Mouse (Mus musculus) myocyte (in vitro differentiated cells): ENCODE data around the gene Ccdc167. TPM values are rescaled to one million over a fixed set of nuclear protein-coding genes. Genes with fewer than 3 reads are reported as not detected.

ENCODE experiments used
- H3K27me3 ChIP-seq: one replicate; pipeline ENCODE4 v1.6.1; 2011; ENCODE audit not compliant: control insufficient read depth, insufficient read depth, insufficient read length
- H3K36me3 ChIP-seq: one replicate; pipeline ENCODE4 v1.6.1; 2011; ENCODE audit not compliant: control insufficient read depth, insufficient read depth
- H3K4me2 ChIP-seq: one replicate; pipeline ENCODE4 v1.6.1; 2011; ENCODE audit warnings: low read depth, control low read depth
- H3K4me3 ChIP-seq: one replicate; pipeline ENCODE4 v1.5.1; 2011; ENCODE audit warnings: mild to moderate bottlenecking, control low read depth, moderate library complexity
- H3K79me2 ChIP-seq: one replicate; pipeline ENCODE4 v1.6.1; 2011; ENCODE audit not compliant: control insufficient read depth, insufficient read depth
- H3ac ChIP-seq: one replicate; pipeline ENCODE4 v1.6.1; 2011; ENCODE audit not compliant: control insufficient read depth, insufficient read length
- CEBPB ChIP-seq: IDR thresholded peaks from 2 replicates; pipeline ENCODE4 v1.6.1; 2011; ENCODE audit warnings: mild to moderate bottlenecking, moderate library complexity; ENCODE audit not compliant: poor library complexity, insufficient read depth, severe bottlenecking
- E2F4 ChIP-seq: IDR thresholded peaks from one replicate; pipeline ENCODE4 v1.6.1; 2011; ENCODE audit warnings: mild to moderate bottlenecking, control low read depth, moderate library complexity; ENCODE audit not compliant: insufficient read depth
- MAX ChIP-seq: IDR thresholded peaks from one replicate; pipeline ENCODE4 v1.6.1; 2011; ENCODE audit warnings: low read depth, mild to moderate bottlenecking, control low read depth
- MYOD1 ChIP-seq, 3 experiments: IDR thresholded peaks; one replicate each; pipeline ENCODE4 v1.6.1; 2011; ENCODE audit warnings: control low read depth in 2 of 3, low read depth in 2 of 3, mild to moderate bottlenecking in 2 of 3, moderate library complexity in 1 of 3; ENCODE audit not compliant: insufficient read length in 2 of 3, control insufficient read depth in 1 of 3
- MYOG ChIP-seq, 3 experiments: IDR thresholded peaks; one replicate each; pipeline ENCODE4 v1.6.1; 2011; ENCODE audit warnings: control low read depth in 2 of 3, low read depth in 2 of 3, mild to moderate bottlenecking in 2 of 3; ENCODE audit not compliant: insufficient read length in 2 of 3, control insufficient read depth in 1 of 3, insufficient read depth in 1 of 3
- POLR2A ChIP-seq: IDR thresholded peaks from one replicate; pipeline ENCODE4 v1.6.1; 2011; ENCODE audit warnings: low read depth, mild to moderate bottlenecking, control low read depth, moderate library complexity; ENCODE audit not compliant: insufficient read length
- POLR2AphosphoS2 ChIP-seq: IDR thresholded peaks from one replicate; pipeline ENCODE4 v1.6.1; 2011; ENCODE audit warnings: low read depth, control low read depth; ENCODE audit not compliant: insufficient read length
- REST ChIP-seq: IDR thresholded peaks from one replicate; pipeline ENCODE4 v1.6.1; 2011; ENCODE audit warnings: mild to moderate bottlenecking, control low read depth, moderate library complexity; ENCODE audit not compliant: insufficient read depth, insufficient read length
- SRF ChIP-seq: IDR thresholded peaks from one replicate; pipeline ENCODE4 v1.6.1; 2011; ENCODE audit warnings: low read depth; ENCODE audit not compliant: control insufficient read depth, insufficient read length
- TCF12 ChIP-seq: IDR thresholded peaks from one replicate; pipeline ENCODE4 v1.6.1; 2011; ENCODE audit warnings: mild to moderate bottlenecking, control low read depth; ENCODE audit not compliant: poor library complexity, insufficient read depth, severe bottlenecking
- TCF3 ChIP-seq: IDR thresholded peaks from one replicate; pipeline ENCODE4 v1.6.1; 2011; ENCODE audit warnings: low read depth, control low read depth; ENCODE audit not compliant: insufficient read length
- USF1 ChIP-seq: IDR thresholded peaks from one replicate; pipeline ENCODE4 v1.6.1; 2011; ENCODE audit warnings: low read depth, mild to moderate bottlenecking, control low read depth, moderate library complexity
- polyA plus RNA-seq: library from polyadenylated mRNA; unstranded; fragments of >200 nt; fragmentation: generic; extraction: Trizol; gene quantifications from one replicate; pipeline ENCODE4 v1.2.1, GENCODE M21; 2012; ENCODE audit warnings: missing spikeins

Ccdc167 gene
- polyA plus RNA-seq, 1 experiment, result 6.0 TPM

DNA sequence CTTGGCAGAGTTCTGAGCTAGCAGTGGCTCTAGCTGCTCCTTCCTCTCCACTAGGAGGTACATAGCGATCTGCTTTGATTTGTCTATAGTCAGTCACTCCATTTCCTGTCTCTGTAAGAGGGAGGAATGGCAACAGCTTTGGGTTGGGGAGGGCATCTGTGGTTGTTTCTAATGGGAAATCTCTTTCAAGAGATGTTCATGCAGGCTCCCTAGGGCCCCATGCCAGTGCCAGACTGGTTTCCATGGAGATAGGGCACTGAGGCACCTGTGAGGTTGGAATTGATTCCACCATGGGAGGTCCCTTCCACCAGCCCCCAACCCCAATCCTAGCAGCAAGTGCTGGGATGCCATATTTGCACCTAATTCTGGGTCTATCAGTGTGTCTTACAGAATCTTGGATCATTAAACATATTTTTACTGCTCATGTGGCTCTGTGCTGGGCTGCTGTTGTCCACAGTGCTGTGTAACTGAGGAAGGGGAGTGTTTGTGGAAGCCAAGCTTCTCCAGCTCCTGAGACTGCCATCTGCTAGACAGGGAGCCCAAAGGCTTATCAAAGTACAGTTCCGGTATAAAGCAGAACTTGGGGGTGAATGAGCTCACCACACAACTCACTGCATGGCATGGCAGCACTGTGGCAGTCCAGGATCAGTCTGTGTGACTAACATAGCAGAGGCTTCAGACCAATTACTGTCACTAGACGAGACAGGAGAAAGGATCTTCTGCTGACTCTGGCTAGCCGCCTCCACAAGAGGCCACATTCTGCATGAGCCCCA is 13.7 kb downstream of the Ccdc167 start:
- Histone ChIP-seq H3K27me3 (no peaks in the 10 kb centered on the region), H3ac (no peak overlapping the region), H3K36me3 (peaks cover 20% of the 10 kb centered on the region), H3K79me2 (no peaks in the 10 kb centered on the region), H3K4me2 (no peak overlapping the region), H3K4me3 (no peak overlapping the region)
- TF ChIP-seq E2F4 (no peak), MYOG (IDR thresholded peaks at IDR 0.05; ENCODE audit: control insufficient read depth in 1 of 3, insufficient read depth in 1 of 3, insufficient read length in 2 of 3, low read depth in 2 of 3) (no peak), TCF12 (no peak), POLR2AphosphoS2 (no peak), POLR2A (no peak), MYOD1 (IDR thresholded peaks at IDR 0.05; ENCODE audit: control insufficient read depth in 1 of 3, insufficient read length in 2 of 3, low read depth in 2 of 3) (no peak), TCF3 (no peak), USF1 (no peak), REST (no peak)

DNA sequence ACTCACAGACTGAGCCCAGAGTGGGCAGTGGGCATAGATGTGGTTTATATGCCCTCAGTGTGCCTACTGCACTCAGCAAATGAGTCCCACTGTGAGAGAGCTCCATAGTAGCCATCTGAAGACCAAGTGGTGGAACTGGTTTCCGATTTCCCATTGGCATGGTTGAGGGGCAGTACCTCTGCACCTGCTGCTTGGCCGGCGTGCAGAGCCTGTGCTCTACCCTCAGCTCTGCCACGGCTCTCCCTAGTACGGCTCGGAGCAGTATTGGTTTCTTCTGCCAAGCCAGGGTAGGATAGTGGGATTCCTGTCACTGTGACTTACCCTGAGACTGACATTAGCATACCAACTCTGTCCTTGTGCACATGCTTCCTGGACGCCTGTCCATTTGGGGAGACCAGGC is 16.3 kb downstream of the Ccdc167 start:
- H3K79me2 ChIP-seq, result no peaks in the 10 kb centered on the region
- peaks cover 36% of the 10 kb centered on the region for H3K36me3 ChIP-seq
- TF ChIP-seq SRF (no peak), MYOG (IDR thresholded peaks at IDR 0.05; ENCODE audit: control insufficient read depth in 1 of 3, insufficient read depth in 1 of 3, insufficient read length in 2 of 3, low read depth in 2 of 3) (no peak), USF1 (no peak), MAX (no peak), E2F4 (no peak), TCF12 (no peak), POLR2AphosphoS2 (no peak), POLR2A (no peak), TCF3 (no peak), REST (no peak), CEBPB (no peak), MYOD1 (IDR thresholded peaks at IDR 0.05; ENCODE audit: control insufficient read depth in 1 of 3, insufficient read length in 2 of 3, low read depth in 2 of 3) (no peak)
- H3K4me3 ChIP-seq, result no peak overlapping the region
- no peak overlapping the region for H3ac ChIP-seq
- no peak overlapping the region for H3K4me2 ChIP-seq
- H3K27me3 ChIP-seq, result no peaks in the 10 kb centered on the region

GRCm38 (mm10) chr17:29698421-29698820 is 18.4 kb downstream of the Ccdc167 start:
- no peak overlapping the region for H3K4me2 ChIP-seq

DNA sequence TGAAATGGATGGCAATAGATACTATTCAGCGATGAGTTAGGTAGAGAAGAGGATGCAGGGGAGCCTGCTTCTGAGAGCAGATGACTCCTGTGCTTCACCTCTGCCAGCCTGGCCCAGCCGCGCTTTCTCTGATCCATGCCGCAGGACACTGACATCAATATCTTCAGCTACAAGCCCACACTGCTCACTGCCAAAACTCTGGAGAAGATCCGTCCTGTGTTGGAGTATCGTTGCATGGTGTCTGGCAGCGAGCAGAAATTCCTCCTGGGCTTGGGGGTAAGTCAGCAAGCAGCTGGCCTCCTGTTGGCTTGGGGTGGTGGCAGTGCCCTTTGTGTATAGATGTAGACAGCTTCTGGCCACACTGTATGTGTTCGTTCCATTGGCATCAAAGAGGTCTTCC is 19.9 kb downstream of the Ccdc167 start:
- H3K79me2 ChIP-seq, result no peaks in the 10 kb centered on the region
- peaks cover 45% of the 10 kb centered on the region for H3K36me3 ChIP-seq
- H3K4me3 ChIP-seq, result no peak overlapping the region
- no peaks in the 10 kb centered on the region for H3K27me3 ChIP-seq
- H3ac ChIP-seq, result no peak overlapping the region
- H3K4me2 ChIP-seq, result no peak overlapping the region
- TF ChIP-seq POLR2A, result no peak
- TF ChIP-seq TCF12, result no peak
- TF ChIP-seq MYOD1 (IDR thresholded peaks at IDR 0.05; ENCODE audit: control insufficient read depth in 1 of 3, insufficient read length in 2 of 3, low read depth in 2 of 3), result no peak
- no peak for TF ChIP-seq MYOG (IDR thresholded peaks at IDR 0.05; ENCODE audit: control insufficient read depth in 1 of 3, insufficient read depth in 1 of 3, insufficient read length in 2 of 3, low read depth in 2 of 3)
- no peak for TF ChIP-seq MAX
- no peak for TF ChIP-seq CEBPB
- TF ChIP-seq E2F4, result no peak
- TF ChIP-seq REST, result no peak
- TF ChIP-seq SRF, result no peak
- TF ChIP-seq POLR2AphosphoS2, result no peak
- no peak for TF ChIP-seq USF1
- TF ChIP-seq TCF3, result no peak

More at GRCm38 (mm10) chr17:29698421-29698820, 18.4 kb downstream of the Ccdc167 start:
- no peaks in the 10 kb centered on the region for H3K79me2 ChIP-seq
- H3ac ChIP-seq, result no peak overlapping the region
- TF ChIP-seq MYOG (IDR thresholded peaks at IDR 0.05; ENCODE audit: control insufficient read depth in 1 of 3, insufficient read depth in 1 of 3, insufficient read length in 2 of 3, low read depth in 2 of 3) (no peak), POLR2AphosphoS2 (peak; percentile 35)
- H3K27me3 ChIP-seq, result no peaks in the 10 kb centered on the region
- H3K4me3 ChIP-seq, result no peak overlapping the region
- H3K36me3 ChIP-seq, result peaks cover 45% of the 10 kb centered on the region

- TF ChIP-seq USF1, result no peak
- Histone ChIP-seq H3K36me3 (peaks cover 39% of the 10 kb centered on the region), H3K79me2 (no peaks in the 10 kb centered on the region), H3K27me3 (no peaks in the 10 kb centered on the region), H3ac (no peak overlapping the region), H3K4me2 (no peak overlapping the region), H3K4me3 (no peak overlapping the region)
These were observed 22.3 kb downstream of the Ccdc167 start for GRCm38 (mm10) chr17:29694516-29694915.
